Mouse (Mus musculus) brain, adult 2 months (tissue): ENCODE measurements around the gene Tacr2.
A peak's percentile ranks its signal among the peaks of the same experiment; 100 is the strongest.

ENCODE experiments used
- DNase-seq: peaks from one replicate; pipeline ENCODE4 v3.0.0; 2011; ENCODE audit warnings: low read depth, low spot score

The Tacr2 gene

GRCm38 (mm10) chr10:62239270-62239669, 13.0 kb upstream of the Tacr2 start:
- DNase-seq: peak; percentile 31

DNA sequence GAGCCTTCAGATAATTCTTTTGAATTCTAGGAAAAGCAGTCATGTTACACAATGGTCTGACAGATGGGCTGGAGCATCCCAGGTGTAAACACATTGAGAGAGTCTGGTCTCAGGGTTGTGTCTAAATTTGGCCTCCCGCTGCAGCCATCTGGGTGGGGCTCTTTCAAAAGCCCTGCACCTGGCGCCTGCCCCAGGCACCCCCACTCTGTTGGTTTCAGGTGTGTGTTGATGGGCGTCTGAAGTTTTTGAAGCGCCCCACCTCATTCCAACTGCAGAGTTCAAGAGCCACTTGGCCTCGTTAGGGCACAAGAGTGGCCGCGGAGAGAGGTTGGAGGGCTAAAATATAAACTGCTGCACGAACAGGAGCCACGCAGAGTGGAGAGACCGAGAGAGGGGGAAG, 9.9 kb upstream of the Tacr2 start:
- DNase-seq: peak; percentile 56

GRCm38 (mm10) chr10:62242896-62243295, 9.3 kb upstream of the Tacr2 start:
- DNase-seq: peak; percentile 75

- DNase-seq: no peak
These were observed 8.2 kb upstream of the Tacr2 start for GRCm38 (mm10) chr10:62244067-62244466.

DNA sequence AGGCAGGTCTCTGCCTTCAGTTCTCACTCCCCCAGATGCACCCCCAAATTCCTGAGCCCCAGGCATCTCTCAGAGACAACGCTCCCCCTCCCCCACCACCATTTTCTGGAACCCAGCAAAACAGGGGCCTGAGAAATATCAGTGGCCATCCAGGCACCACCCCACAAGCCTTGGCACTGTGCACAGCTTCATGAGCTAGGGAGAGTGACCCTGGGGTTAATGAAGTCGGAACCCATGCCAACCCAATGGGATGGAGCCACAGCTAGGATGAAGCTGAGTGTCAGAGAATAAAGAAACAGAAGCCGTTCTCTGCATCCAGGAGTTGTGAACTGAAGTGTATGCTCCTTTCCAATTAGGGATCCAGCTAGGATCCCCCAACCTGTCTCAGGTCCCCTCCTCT, 5.1 kb upstream of the Tacr2 start:
- no peak for DNase-seq

DNA sequence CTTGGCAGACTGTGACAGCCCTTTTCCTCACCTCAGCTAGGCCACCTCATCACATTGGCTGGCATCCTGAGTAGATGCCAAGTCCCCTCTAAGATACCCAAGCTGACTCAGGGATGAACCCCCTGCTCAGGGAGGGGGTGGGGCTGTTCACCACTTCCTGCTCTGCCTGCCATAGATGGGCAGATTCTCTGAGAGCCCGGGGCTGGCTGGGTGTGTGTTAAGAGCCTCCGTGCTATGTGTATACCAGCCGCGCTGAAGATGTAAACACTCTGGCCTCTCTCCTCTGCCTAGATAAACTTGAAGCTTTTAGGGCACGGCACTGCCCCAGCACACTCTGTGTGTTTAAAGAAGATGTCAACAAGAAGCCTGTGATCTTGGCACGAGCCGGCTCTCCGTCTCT, 4.4 kb upstream of the Tacr2 start:
- no peak for DNase-seq

DNA sequence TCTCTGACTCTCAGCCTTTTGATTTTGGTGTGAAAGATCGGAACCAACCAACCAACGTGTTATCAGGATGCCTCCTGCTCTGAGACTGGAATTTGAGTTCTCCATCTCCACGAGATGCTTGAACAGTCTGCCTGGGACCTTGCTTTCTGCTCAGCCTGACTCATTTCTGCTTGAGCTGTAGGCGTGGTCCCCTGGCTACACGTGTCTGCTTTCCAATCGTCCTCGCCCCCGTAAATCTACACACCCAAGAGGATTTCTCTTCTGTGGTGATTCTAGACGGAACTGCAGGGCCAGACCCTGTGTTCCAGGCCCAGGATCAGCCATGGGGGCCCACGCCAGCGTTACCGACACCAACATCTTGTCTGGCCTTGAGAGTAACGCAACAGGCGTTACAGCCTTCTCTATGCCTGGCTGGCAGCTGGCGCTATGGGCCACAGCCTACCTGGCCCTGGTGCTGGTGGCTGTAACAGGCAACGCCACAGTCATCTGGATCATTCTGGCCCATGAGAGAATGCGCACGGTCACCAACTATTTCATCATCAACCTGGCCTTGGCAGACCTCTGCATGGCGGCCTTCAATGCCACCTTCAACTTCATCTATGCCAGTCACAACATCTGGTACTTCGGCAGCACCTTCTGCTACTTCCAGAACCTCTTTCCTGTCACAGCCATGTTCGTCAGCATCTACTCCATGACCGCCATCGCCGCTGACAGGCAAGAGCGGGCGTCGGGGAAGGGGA, 428 bp downstream of the Tacr2 start:
- DNase-seq: peak; percentile 52

DNA sequence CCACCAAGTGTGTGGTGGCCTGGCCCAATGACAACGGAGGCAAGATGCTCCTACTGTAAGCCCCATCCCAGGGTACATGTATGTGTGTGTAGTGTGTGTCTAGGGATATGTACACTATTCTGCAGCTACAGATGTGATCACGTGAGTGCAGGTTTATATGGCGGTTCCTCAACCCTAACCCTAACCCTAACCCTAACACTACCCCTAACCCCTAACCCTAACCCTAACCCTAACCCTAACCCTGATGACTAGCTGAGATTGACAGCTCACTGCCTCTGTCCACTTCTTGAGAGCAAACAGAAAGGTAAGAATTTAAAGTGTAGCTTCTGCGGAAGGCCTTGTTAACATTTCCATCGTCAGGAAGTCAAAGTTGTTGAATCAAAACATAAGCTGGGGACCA, 6.1 kb downstream of the Tacr2 start:
- no peak for DNase-seq

GRCm38 (mm10) chr10:62261115-62261886, 9.1 kb downstream of the Tacr2 start:
- peak; percentile 91 for DNase-seq

- DNase-seq: no peak
These were observed 12.1 kb downstream of the Tacr2 start for GRCm38 (mm10) chr10:62264299-62264698.

DNA sequence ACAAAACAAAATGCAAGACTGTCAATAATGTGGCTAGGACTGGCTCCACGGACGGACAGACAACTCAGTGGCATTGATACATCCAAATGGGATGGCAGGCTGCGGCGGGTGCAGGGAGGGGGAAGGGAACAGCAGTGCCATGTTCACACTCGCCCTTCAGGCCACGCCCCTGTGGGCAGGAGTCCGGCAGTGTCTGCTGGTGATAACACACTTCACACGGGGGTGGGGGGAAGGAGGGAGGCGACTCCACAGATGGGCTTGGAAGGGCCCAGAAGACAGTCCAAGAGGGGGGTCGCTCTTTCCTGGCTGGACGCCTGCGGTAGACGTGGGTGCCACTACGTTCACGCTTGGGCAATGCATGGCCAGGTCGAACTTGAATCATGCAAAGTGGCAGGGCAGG, 17.0 kb downstream of the Tacr2 start:
- no peak for DNase-seq

DNA sequence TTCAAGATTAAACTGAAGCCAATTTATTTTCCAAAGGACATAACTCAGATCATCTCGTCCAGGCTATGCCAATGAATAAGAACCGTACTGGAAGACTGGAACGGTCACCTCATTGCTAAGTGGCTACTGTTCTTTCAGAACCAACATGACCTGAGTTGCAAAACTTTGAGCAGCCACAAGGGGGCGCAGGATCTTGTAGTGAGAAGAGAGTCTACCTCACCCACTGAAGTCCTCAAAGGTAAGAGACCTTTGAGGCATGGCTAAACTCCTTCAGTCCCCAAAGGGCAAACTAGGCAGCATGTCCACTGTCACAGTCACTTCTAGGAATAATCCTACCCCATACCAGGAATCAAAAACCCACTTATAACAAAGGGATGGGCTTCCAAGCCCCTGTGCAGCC, 23.0 kb downstream of the Tacr2 start:
- DNase-seq: peak; percentile 90

DNA sequence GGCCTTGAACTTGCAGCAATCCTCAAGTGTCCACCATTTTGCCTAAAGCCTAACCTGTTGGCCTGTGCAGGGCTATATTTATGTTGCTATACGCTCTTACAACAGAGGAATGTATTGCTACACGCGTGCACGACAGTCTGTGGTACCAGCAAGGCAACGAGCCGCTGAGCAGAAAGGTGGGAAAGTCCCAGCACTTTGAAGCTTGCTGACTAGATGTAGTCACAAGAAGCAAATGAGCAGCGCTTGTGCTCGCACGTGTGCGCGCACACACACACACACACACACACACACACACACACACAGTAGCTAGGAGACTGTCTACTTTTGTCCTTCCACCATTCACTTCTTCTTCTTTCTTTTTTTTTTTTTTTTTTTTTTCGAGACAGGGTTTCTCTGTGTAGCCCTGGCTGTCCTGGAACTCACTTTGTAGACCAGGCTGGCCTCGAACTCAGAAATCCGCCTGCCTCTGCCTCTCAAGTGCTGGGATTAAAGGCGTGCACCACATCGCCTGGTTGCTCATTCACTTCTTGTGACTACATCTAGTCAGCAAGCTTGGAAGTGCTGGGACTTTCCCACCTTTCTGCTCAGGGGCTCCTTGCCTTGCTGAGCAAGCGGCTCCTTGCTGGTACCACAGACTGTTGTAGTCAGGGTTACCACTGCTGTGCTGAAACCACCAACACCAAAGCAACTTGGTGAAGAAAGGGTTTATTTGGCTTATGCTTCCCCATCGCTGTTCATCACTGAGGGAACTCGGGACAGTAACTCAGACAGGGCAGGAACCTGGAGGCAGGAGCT, 25.5 kb downstream of the Tacr2 start:
- no peak for DNase-seq

GRCm38 (mm10) chr10:62279066-62279465, 26.8 kb downstream of the Tacr2 start:
- DNase-seq: no peak

DNA sequence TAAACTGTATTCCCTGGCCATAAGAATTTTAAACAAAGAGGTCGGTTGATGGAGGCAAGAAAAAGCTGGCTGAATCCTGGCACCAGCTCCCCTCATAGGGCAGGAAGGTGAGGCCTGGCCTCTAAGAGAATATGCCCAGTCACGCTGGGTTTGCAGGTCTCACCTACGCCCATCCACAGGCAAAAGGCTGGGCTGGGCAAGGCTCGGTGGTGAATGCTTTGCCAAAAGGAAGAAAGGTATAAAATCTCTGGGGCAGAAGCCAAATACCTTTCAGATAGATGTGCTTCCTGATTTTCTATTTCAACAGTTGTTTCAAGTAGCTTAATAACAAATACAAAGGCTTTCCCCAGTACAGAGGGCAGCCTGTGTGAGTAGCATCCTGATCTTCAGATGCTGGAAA, 27.4 kb downstream of the Tacr2 start:
- DNase-seq: no peak

GRCm38 (mm10) chr10:62282782-62283181, 30.5 kb downstream of the Tacr2 start:
- peak; percentile 55 for DNase-seq

DNA sequence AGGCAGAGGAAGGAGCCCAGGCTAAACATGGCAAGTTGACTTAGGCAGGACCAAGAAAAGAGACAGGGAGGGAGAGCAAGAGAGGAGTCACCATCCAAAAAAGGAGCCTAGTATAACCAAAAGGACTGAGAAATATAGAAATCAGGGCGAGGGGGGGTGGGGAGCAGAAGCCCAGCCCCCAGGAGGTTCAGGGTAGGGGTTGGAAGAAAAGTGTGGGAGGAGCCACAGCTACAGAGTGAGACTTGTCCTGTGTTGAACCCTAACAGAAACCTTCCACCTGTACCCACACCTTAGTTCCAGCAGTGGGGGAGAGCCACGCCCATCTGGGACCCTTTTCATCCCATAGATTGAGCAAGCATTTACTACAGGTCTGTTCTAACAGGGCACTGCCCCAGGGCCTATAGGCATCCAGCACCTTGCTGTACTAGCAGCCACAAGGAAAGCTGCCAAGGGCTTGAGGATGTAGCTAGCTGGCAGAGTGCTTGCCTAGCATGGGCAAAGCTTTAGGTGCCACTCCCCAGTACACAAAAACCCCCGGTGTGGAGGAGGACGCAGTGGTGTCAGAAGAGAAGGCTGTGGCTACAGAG, 31.1 kb downstream of the Tacr2 start:
- peak; percentile 37 for DNase-seq

- DNase-seq: no peak
These were observed 35.4 kb downstream of the Tacr2 start for GRCm38 (mm10) chr10:62287460-62288124.

GRCm38 (mm10) chr10:62294112-62294511, 41.9 kb downstream of the Tacr2 start:
- DNase-seq: peak; percentile 90

DNA sequence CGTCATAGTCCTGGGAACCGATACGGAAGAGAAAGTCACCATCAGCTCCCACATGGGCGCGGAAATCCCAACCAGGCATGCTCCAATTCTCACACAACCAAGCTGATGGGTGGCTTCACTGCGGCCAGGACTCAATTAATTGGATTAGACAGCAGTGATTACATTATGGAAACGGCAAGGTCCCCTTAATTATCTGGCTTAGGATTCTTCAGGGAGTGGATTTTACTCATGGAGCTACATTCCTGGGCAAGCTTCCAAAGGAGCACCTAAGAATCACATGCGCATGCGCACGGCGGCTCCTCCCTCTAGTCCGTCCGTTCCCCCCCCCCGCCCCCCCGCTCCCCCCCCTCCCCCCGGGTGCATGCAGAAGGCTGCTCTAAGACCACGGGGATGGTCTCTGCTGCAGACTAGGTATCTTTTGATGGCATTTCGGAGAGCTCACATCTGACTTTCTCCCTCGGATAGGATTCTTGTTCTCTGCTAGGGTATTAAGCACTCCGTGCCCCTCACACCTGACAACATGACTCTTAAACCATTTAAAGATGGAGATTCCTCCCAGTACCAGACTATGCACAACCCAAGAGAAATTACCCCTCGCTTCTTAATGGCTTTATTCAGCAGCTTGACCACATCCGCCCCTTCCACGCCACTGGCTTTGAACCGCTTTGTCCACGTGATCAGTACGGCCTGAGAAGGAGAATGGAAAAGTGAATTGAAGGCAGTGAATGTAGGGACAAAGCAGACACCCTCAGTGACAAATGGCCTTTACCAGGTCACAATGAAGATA, 44.0 kb downstream of the Tacr2 start:
- peak; percentile 58 for DNase-seq
